Mouse (Mus musculus) CD4-positive naive resting alpha-beta T cell, adult 76 days (primary cell): ENCODE measurements around the gene Spry1. TPM values are rescaled to one million over a fixed set of nuclear protein-coding genes. Genes with fewer than 3 reads are reported as not detected.

Experiments used
- total RNA-seq: library from RNA; stranded (reverse); gene quantifications from one replicate; pipeline ENCODE4 v1.2.4, GENCODE M21; 2023

The Spry1 gene
- total RNA-seq = 5.9 TPM

GRCm38 (mm10) chr3:37639690-37640089, at the start of gene Spry1:
Gene Spry1, plus strand, starts transcription at chr3:37639947.

Other genes with a start within 250 kb of the Spry1 start
- gene Spata5, start 220.1 kb upstream of the Spry1 start, total RNA-seq = 79.3 TPM
- 22.4 TPM for gene Nudt6, start 219.7 kb upstream of the Spry1 start, total RNA-seq
- gene Gm5148, start 84.5 kb downstream of the Spry1 start, total RNA-seq = 1.1 TPM